11 mouse cellular contexts compared by ENCODE assay signal in the genomic region with DNA sequence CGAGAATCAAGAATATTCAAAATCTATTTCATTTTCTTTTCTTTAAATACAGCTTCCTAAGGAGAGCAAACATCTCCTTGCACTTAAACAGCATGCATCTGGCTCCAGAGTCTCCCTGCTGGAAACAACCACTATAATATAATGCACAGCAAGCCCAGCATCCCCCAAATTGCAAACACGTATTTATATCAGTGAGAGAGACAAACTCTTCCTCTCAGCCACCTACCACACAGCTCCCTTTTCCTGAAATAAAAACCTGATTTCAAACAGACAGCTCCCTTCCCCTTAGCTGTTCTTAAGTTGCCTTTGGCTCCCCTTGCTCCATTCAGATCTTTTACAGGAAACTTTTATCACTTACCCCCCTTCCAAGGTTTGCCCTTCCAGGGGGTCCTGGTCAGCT.
DNase-seq lines count a peak whose midpoint lies in the region; ATAC-seq and TF ChIP-seq lines count a peak whose summit lies in the region.
"Had no signal": no experiment of that assay in that cellular context is flagged by ENCODE, and none has a peak within 500 bp of the region (broad histone marks: within the 10 kb centered on the region; RNA-seq: fewer than 3 reads in every experiment).

No protein-coding gene starts in this region.

- peaks cover 9% of the 10 kb centered on the region; the same call in 1 of the 2 replicates for H3K4me1 ChIP-seq in forebrain, postnatal 0 days (ENCODE audit: insufficient read depth)
- peaks cover 21% of the 10 kb centered on the region for H3K4me1 ChIP-seq in midbrain, embryonic 15.5 days
- H3K4me1 ChIP-seq: liver, embryonic 13.5 days had no signal

- DNase-seq in frontal cortex, postnatal 10 days (ENCODE audit: low spot score in 2 of 2): no peak
- DNase-seq in left cerebral cortex, postnatal 25 days (ENCODE audit: low spot score in 2 of 2): peak; percentile 16 to 62
- no peak for DNase-seq in left cerebral cortex, adult 11 months (ENCODE audit: low spot score)
- peak; percentile 5 for DNase-seq in forebrain, postnatal 0 days
- no peak for DNase-seq in cerebellum, postnatal 4 days (ENCODE audit: low spot score in 2 of 2)
- no peak for DNase-seq in spleen, postnatal 10 days (ENCODE audit: low spot score in 2 of 2)
- DNase-seq: cerebellum, adult 11-12 months; kidney, adult 18-20 months; liver, embryonic 13.5 days had no signal

- no peak overlapping the region; the same call in 1 of the 2 replicates for H3K27ac ChIP-seq in forebrain, postnatal 0 days (ENCODE audit: low read depth, low read length)
- no peak overlapping the region for H3K27ac ChIP-seq in midbrain, embryonic 15.5 days
- H3K27ac ChIP-seq: liver, embryonic 13.5 days had no signal

- peak overlapping the region; percentile 26 for H3K4me3 ChIP-seq in forebrain, postnatal 0 days (ENCODE audit: low read depth, low read length)
- H3K4me3 ChIP-seq in midbrain, embryonic 15.5 days: peak overlapping the region; percentile 37
- H3K4me3 ChIP-seq: liver, embryonic 13.5 days had no signal

- intact Hi-C loops in left cerebral cortex, postnatal 25 days (cut with DNase I): loop anchor here (5.0 to 10.0 kb wide), 4 partner anchors 65 to 227 kb away; no protein-coding TSS in a partner anchor

- H3K4me2 ChIP-seq in forebrain, postnatal 0 days (ENCODE audit: low read depth): peak overlapping the region; percentile 50
- H3K4me2 ChIP-seq in midbrain, embryonic 15.5 days: peak overlapping the region; percentile 64
- H3K4me2 ChIP-seq: liver, embryonic 13.5 days had no signal

- no peak for TF ChIP-seq CTCF in forebrain, postnatal 0 days (IDR thresholded peaks at IDR 0.05; ENCODE audit: low read depth)

- WGBS in forebrain, postnatal 0 days: 40% methylated on average over 2 of the region's 2 CpGs
- 41% methylated on average over 2 of the region's 2 CpGs for WGBS in midbrain, embryonic 15.5 days

- H3K36me3 ChIP-seq in forebrain, postnatal 0 days (ENCODE audit: insufficient read depth): no peaks in the 10 kb centered on the region
- no peaks in the 10 kb centered on the region for H3K36me3 ChIP-seq in midbrain, embryonic 15.5 days (replicated peaks)
- H3K36me3 ChIP-seq: liver, embryonic 13.5 days had no signal

- H3K9me3 ChIP-seq in forebrain, postnatal 0 days (ENCODE audit: low read length): no peaks in the 10 kb centered on the region
- no peaks in the 10 kb centered on the region for H3K9me3 ChIP-seq in midbrain, embryonic 15.5 days
- H3K9me3 ChIP-seq: liver, embryonic 13.5 days had no signal

- H3K9ac ChIP-seq in forebrain, postnatal 0 days: peak overlapping the region; percentile 40
- peak overlapping the region; percentile 15 for H3K9ac ChIP-seq in midbrain, embryonic 15.5 days
- H3K9ac ChIP-seq: liver, embryonic 13.5 days had no signal

- peak; percentile 54 for ATAC-seq in frontal cortex, adult (ENCODE audit: low TSS enrichment)
- ATAC-seq in forebrain, postnatal 0 days: no peak
- no peak for ATAC-seq in midbrain, embryonic 15.5 days (replicated peaks)

- H3K27me3 ChIP-seq in forebrain, postnatal 0 days (ENCODE audit: insufficient read depth, low read length): no peaks in the 10 kb centered on the region
- no peaks in the 10 kb centered on the region for H3K27me3 ChIP-seq in midbrain, embryonic 15.5 days (replicated peaks)
- H3K27me3 ChIP-seq: liver, embryonic 13.5 days had no signal

Comparison
In these comparisons a context has a peak if more than half of its experiments do, and no peak if none do; other contexts are left out.
1. DNase-seq: peak in left cerebral cortex, postnatal 25 days (2 of 2) and forebrain, postnatal 0 days (single experiment); none in frontal cortex, postnatal 10 days (0 of 2), left cerebral cortex, adult 11 months (single experiment), cerebellum, postnatal 4 days (0 of 2) and spleen, postnatal 10 days (0 of 2).